Mouse (Mus musculus): ENCODE results near the gene Aunip.

- TF ChIP-seq CTCF (conservative IDR thresholded peaks at IDR 0.05; ENCODE audit: insufficient read depth, insufficient read length, low read depth, low read length) (no peak), POLR2A (IDR thresholded peaks at IDR 0.05; ENCODE audit: low read depth, low read length) (no peak)
Observed at GRCm38 (mm10) chr4:134535787-134536151, 25.0 kb downstream of the Aunip start.

Data from kidney, adult 2 months (tissue).